Mouse (Mus musculus): ENCODE measurements around the gene Itpr2.

The Itpr2 gene

DNA sequence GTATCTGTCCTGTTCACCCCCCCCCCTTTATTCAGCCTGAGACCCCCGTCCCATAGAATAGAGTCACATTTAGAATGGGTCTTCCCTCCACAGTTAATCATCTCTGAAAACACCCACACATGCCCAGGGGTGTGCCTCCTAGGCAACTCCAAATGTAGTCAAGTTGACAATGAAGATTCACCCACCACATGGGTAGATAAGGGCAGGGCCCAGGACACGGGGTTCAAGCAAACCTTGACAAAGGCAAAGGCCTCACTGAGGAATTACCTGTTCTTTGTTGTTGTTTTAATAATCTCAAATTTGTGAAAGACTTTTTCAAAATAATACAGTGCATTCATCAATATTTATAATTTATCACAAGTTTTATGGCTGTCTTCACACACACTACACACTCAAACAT, 2.4 kb upstream of the Itpr2 start:
- DNase-seq (ENCODE audit: inconsistent ontology term) = no peak

DNA sequence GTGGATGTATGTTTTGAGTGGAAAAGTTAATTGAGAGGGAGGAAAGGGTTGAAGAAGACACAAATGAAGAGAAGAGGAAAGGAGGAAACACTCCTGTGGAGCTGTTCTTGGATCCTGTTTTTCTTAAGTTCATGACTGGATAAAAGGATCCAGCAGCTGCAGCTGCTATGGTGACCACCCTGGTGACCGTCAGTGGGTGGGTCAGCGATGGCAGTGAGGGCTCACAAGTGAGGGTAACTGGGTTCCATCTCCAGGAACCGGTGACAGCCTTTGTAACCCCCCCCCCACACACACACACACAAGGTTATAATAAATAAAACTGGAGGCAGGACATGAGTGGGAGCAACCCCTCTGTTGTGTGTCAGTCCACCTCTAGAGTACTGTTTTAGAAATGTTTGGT, 833 bp upstream of the Itpr2 start:
- DNase-seq (ENCODE audit: inconsistent ontology term) = no peak

DNA sequence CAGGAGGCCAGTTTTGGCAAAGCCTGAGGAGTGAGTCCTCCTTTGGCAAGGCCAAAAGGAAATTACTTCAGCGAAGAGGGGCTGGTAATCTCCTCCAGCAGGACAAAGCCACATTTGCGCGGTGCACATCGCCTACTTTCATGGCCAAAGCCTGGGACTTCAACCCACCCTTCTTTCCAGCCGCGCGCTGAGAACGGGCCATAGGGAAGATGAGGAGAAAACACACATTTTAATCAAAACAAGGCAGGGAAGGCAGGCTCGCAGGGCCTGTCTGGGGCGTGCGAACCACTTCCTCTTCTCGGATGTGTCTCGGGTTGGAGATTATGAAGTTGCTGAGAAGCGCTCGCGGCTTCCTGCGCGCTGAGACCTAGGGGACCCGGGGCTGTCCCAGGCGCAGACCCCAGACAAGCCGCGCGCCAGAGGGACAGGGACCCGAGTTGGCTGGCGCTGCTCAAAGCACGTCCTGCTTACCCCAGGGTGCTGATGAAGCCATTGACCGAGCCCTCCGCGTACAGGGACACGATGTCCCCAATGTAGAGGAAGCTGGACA, 632 bp downstream of the Itpr2 start:
- DNase-seq (ENCODE audit: inconsistent ontology term) = no peak

DNA sequence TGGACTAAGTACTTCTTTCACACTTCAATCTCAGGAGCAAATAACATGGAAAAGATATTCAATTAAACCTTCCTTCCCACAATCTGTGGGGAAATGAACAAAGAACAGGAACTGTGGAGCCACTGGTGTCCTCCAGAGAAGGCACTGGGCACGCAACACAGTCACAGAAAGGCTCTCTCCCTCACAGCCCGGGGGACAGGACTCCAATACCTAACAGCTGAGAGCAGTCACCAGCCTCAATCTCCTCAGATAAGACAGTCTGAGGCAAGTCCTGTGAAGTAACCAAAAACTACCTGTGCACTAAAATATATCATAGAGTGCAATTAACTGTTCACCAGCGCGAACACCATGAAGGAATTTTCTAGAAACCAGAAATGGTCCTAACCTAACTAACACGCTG, 1.3 kb downstream of the Itpr2 start:
- no peak for DNase-seq (ENCODE audit: inconsistent ontology term)

DNA sequence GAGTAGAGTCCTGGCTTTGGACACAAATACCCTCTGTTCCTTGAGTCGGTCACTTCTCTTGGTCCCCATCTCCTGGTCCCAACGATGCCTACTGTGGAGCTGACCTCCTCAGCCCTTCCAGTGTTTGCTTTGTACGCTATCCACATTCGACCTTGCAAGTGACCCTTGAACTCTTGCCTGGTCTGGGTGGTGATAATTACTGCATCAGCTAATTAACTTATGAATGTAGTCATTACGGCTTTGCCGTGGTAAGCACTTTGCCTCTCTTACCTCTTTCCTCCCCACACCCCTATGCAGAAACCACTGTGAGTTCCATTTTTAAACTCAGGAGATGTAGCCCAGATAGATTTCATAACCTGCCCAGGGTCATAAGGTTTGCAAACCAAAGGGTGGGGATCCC, 1.8 kb downstream of the Itpr2 start:
- DNase-seq (ENCODE audit: inconsistent ontology term) = no peak

DNA sequence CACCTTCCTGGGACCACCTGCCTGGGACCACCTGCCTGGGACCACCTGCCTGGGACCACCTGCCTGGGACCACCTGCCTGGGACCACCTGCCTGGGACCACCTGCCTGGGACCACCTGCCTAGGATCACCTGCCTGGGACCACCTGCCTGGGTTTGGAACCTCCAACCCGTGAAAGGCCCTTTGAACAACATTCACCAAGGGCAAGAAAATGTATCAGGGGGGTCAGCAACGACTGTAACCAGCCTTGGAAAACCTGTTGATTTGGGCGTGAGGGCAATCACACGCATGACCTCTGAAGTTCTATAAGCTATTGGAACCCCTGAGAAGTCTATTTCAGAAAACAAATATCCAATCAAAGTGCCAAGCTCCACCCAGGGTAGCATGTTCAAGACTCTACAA, 2.5 kb downstream of the Itpr2 start:
- DNase-seq (ENCODE audit: inconsistent ontology term) = no peak

DNA sequence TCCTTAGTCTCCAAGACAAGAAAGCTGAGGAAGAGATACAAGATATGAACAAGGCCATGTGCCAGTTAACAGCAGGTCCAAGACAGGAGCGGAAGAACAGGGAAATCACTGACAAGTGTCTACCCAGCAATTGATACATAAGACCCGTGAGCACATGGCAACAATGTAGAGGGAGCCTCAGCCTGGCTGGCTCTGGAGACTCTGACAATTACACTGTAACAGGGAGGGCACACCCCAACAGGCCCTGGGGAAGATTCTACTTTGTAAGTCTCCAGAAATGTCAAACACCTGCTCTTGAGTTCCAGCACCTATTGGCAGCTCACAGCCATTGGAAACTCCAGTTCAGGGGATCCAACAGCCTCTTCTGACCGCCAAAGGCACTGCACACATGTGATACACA, 3.6 kb downstream of the Itpr2 start:
- DNase-seq (ENCODE audit: inconsistent ontology term) = no peak

DNA sequence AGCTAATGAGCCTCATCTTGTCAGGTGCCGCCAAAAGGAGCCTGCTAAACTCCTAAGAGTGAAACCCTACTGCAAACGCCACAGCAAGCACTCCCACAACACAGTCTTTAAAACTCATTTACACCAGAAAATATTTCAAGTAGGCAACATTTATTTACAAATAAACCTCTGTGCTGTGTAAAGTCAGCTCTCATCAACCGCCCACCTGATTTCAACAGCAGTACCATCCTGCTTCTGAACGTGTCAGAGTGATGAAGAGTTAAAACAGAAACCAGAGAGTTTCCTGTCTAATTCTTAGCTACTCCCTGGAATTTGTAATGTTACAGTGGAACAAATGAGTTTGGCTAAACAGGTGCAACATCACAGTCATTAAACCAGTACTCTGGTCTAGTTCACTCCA, 4.2 kb downstream of the Itpr2 start:
- DNase-seq (ENCODE audit: inconsistent ontology term) = no peak

DNA sequence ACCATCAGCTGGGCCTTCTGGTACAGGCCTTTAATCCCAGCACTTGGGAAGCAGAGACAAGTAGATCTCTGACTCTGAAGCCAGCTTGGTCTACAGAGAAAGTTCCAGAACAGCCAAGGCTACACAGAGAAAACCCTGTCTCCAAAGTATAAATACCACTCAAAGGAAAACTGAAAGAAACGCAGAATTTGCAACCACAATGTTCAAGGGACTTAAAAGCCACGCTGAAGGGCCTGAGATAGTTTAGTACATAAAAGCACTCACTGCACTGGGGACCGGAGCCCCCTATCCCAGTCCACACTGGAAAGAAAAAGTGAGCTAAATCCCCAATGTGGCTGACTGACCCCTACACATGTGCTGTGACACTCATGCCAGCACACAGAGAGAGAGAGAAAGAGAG, 4.6 kb downstream of the Itpr2 start:
- no peak for DNase-seq (ENCODE audit: inconsistent ontology term)

DNA sequence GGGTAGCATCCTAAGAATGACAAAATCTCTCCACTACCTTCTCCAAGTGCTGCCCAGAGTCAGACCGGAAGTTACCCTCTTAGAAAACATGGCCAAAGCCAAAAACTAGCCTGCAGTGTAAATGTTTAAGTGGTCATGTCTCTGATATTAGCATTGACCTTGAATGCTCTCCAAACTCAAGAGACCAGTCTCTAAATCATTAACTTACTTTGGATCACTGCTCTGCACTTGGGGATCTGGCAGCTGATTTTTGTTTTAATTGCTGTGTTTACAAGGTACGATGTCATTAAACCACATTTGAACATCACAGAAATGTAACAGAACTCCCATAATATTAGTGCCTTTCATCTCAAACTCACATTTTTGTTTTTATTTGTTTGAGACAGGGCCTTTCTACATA, 10.3 kb downstream of the Itpr2 start:
- DNase-seq (ENCODE audit: inconsistent ontology term) = no peak

DNA sequence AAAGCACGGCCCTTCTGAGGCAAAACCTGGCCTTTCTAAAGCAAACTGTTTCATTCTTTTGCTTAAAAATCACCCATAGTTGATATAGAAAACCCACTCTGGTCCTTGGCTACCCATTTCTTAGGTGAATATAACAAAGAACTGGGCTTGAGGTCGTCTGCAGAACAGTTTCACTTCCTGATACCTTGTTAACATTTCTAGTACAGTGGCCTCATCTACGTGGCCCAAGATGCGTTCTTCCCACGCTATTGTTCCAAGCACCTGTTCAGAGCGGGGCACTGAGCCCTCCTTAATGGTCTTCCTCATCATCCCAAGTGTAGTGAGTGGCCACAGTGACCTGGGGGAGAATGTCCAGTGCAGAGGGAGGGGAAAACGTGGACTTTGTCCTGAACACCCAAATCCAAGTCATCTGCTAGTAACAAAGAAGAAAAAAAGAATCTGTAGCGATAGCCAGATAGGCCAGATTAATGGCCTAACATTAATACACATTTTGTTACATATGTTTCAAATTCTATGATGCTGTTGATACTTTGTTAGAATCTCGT, 11.5 kb downstream of the Itpr2 start:
- no peak for DNase-seq (ENCODE audit: inconsistent ontology term)

DNA sequence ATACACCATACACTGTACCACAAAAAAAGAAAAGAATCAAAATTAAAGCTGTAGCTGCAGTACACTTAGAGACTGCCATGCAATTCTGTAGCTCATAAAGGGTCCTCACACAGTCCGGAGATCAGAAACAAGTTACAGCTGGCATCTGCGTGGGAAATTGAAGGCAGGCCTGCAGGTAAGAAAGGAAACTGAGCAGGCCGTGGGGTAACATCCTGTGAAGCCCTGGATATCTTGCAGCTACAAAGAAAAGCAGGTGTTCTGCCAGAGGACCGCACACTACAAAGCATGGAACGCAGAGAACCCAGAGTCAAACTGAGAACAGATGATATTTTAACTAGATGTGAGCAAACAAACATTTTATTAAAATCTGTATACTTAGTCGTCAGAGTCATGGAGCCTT, 12.2 kb downstream of the Itpr2 start:
- DNase-seq (ENCODE audit: inconsistent ontology term) = no peak

DNA sequence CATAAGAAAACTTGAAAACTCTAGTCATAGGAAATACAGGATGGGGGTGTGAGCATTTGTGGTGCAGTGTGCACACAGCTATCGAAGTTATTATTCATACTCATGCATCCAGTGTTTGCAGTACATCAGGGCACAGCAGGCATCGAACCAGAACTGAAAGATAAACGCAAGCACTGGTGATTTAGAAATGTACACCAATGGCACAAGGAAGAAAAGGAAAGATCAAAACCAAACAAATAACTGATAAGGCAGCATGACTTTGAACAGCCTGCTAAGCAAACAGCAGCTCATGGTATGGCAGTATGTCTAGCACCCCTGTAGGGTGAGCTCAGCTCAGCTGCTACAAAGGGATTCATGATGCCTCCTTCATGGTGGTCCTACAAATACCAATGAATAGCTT, 13.3 kb downstream of the Itpr2 start:
- no peak for DNase-seq (ENCODE audit: inconsistent ontology term)

DNA sequence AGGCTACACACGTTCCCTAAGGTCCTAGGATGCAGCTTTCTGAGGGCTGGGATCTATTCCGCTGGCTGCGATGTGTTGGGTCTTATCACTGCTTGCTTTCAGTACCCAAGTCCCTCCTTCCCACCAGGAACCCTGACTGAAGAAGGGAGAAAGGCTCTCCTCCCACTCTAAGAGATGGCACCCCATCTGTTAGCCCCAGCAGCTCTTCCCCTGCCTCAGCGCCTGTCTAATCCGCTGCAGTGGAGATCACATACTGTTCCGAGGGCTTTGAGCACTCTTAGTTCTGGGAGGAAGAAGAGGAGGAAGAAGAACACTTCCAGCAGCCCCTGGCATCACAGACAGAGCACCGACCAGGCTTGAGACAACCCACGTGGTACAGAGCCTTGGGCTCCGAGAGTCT, 14.9 kb downstream of the Itpr2 start:
- no peak for DNase-seq (ENCODE audit: inconsistent ontology term)

DNA sequence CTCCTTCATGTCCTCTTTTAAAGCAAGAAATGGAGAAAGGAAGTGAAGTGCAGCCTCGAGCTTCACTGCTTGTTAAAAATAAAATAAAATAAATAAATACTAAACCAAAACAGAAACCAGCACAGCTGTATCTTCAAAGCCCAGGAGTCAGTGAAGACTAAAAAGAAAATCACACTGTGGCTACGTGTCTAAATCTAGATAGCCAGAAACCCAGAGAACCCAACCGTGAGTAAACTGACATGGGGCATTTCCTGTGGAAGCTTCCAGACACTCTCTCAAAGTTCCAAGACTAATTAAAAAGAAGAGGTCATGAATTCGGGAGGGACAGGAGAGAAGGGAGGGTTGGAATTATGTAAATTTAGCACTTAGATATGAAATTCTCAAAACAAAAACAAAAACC, 15.9 kb downstream of the Itpr2 start:
- DNase-seq (ENCODE audit: inconsistent ontology term) = peak; percentile 32

DNA sequence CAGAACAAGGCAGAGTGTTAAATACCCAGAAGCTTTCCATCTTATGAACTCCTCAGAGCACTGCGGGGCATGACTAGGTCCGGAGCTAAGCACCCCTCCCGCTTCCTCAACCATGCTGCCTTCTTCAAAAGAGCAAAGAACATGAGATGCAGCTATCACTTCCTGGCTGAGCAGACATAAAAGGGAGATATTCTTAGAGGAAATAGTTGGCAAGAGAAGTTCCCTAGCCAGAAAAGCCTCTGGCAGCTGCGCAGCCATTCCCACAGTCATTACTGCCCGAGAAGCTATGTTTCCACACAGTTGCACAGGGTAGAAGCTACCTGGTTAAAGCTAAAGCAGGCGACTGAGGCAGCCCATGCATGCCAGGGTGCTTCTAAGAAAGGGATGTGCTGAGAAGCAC, 20.6 kb downstream of the Itpr2 start:
- peak; percentile 43 for DNase-seq (ENCODE audit: inconsistent ontology term)

DNA sequence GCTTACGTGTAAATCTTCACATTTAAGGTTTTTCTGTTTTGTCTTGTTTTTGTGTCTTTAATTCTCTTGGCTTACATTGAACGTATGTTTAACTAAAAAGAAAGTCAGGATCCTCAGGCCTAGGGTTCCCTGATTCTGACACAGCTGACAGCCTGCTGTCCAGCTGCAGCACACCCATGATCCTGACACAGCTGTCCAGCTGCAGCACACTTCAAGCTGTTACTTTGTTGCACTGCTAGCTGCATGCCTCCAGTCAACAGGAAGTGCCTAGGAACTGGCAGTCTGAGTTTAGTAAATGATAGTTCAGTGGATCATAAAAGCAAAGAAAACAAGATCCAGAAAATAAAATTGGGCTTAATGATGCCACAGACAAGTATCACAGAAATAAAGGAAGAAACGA, 21.1 kb downstream of the Itpr2 start:
- DNase-seq (ENCODE audit: inconsistent ontology term) = no peak

DNA sequence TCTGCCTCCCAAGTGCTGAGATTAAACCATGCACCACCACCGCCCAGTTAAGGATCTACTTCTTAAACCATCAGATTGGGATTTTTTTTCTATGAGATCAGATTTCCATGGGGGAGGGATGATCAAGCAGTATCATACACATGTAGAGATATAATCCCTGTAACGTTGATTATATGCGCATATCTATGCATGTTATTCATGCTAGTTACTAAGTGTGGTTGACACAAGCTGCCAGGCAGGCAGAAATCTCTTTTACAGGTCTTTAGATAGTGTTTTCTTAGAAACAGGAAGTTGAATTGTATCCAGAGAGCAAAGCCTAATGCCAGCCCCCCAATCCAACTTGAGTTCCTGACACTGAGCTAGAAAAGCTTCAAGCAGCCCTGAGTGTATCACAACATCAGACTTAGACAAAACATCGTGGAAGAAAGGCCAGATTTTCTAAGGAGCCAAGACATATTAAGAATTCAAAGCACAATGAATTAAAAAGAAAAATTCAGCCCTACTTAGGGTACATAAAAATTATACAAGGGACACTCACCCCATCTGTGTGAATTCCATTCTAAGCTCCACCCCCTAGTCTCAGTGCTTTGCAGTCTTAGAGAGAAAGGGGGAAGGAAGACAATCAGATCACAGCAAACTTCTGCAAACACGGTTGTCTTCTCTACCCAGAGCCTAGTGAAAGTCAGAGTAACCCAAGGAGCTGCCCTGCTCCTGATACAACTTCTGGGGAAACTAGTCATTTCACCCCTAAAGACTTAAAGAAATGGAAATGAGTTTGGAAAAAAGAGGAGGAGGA, 22.9 kb downstream of the Itpr2 start:
- no peak for DNase-seq (ENCODE audit: inconsistent ontology term)

DNA sequence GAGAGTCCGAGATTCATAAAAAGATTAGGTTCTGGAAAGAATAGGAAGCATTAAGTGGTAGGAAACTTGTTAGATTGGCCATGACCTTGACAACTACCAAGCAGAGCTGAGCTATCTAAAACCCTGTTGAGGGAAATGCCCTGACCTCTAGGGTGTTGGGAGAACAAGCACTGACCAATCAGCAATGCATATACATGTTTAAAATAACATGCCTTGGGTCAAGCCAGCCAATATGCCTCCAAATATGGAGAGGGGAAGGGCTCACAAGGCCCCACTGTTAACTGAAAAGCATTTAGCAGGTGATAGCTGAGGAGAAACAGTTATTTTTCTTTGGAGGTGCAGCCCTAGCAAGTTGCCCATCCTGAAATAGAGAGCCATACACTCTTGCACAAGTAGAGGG, 25.2 kb downstream of the Itpr2 start:
- no peak for DNase-seq (ENCODE audit: inconsistent ontology term)

DNA sequence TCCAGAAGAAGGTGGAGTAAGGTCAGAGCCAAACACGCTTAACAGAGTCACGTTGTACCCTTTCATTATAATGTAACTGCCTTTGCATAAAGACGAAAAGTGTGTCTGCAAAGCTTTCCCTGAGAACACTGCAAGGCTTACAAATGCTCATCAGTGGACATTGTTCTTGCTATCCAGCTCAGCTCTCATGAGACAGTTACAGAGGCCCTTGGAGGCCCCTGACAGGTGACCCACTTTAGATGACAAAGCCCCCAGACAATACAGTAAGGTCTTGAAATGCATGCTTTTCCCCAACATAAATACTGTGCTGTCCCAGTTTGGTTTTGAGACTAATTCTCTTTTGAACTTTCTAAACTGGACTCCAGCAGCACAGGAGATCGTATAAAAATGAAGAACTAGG, 27.9 kb downstream of the Itpr2 start:
- DNase-seq (ENCODE audit: inconsistent ontology term) = peak; percentile 2

DNA sequence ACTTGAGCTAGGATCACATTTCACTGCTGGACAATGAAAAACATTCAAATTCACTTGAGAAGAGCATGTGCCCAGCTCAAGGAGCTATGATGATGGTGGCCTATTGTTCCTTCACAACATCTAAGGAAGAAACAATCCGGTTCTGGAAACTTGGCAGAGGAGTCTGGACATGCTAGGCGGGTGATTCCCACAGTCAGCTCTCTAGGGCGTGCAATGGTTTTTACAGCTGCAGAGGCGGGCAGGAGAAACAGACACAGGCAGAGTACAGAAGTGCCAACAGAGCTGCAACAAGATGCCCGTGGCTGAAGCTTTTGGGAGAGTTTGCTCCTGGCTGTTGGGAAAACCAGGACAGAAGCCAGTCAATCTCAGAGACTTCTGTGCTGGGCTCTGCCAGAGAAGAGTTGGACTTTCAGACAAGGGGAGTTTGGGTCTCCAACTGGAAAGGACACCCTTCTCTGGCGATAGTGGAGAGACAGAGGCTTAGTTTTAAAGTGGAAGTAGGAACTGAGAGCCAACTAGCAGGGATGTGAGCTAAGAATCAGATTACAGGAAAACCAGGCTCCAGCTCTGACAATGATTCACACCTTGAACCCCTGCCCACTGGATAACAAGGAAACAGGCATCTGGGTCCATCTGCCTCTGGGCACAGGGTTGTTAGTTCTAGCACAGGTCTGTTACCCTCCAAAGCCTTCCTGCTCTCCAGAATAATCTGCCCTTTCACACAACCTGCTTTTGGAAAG, 28.6 kb downstream of the Itpr2 start:
- peak; percentile 16 for DNase-seq (ENCODE audit: inconsistent ontology term)

DNA sequence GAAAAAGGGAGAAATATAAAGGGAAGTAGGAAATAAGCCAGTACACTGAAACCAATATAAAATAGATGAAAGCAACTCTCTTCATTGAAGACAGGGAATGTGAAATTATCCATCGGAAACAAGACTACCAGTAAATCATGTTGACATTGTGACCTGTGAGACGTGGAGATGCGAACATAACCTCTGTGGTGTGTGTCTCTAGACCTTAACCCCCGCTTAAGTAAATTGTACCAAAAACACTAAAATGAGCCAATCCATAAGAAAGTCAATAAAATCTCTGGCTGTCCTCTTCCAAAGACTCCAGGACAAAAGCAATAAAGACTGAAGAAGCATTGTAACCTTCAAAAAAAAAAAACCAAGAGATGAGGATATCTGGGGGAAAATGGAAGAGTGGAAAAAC, 31.6 kb downstream of the Itpr2 start:
- no peak for DNase-seq (ENCODE audit: inconsistent ontology term)

DNA sequence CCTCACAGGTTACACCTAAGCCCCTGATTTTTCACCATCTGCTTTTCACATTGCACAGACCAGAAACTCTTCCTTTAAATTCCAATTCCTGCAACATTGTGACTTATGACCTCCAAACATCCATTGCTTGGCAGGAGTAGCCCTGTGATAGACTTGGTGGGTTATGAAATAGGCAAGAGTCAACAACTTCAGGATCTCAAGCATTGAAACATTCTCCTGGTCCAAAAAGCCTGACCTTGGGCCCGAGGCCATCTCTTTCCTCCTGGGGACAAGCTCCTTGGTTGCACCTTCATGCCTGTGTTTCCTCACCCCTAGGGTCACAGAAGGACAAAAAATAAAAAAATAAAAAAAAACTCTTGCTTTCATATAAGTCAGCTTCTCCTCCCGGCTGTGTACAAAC, 32.1 kb downstream of the Itpr2 start:
- no peak for DNase-seq (ENCODE audit: inconsistent ontology term)
